Mouse (Mus musculus): ENCODE measurements around the gene Smpd2.

The Smpd2 gene

GRCm38 (mm10) chr10:41489708-41490517, at the start of gene Smpd2, which contains the start of gene Ppil6:
Gene Smpd2 (minus strand): TSS chr10:41490369.
Gene Ppil6 (plus strand): TSS chr10:41490439.
- peak; percentile 91 for DNase-seq (ENCODE audit: low spot score)

GRCm38 (mm10) chr10:41538986-41539385, 48.8 kb upstream of the Smpd2 start:
- DNase-seq (ENCODE audit: low spot score): no peak

- DNase-seq (ENCODE audit: low spot score): no peak
Observed at GRCm38 (mm10) chr10:41537983-41538330, 47.8 kb upstream of the Smpd2 start.

- DNase-seq (ENCODE audit: low spot score): no peak
Observed at GRCm38 (mm10) chr10:41537226-41537982, 47.2 kb upstream of the Smpd2 start.

GRCm38 (mm10) chr10:41536714-41537113, 46.5 kb upstream of the Smpd2 start:
- DNase-seq (ENCODE audit: low spot score): no peak

GRCm38 (mm10) chr10:41535991-41536390, 45.8 kb upstream of the Smpd2 start:
- DNase-seq (ENCODE audit: low spot score): no peak

GRCm38 (mm10) chr10:41529972-41530371, 39.8 kb upstream of the Smpd2 start:
- no peak for DNase-seq (ENCODE audit: low spot score)

GRCm38 (mm10) chr10:41525696-41526095, 35.5 kb upstream of the Smpd2 start:
- DNase-seq (ENCODE audit: low spot score): no peak

GRCm38 (mm10) chr10:41523386-41523785, 33.2 kb upstream of the Smpd2 start:
- DNase-seq (ENCODE audit: low spot score): no peak

- DNase-seq (ENCODE audit: low spot score): no peak
Observed at GRCm38 (mm10) chr10:41520410-41520673, 30.2 kb upstream of the Smpd2 start.

GRCm38 (mm10) chr10:41519640-41520409, 29.7 kb upstream of the Smpd2 start:
- DNase-seq (ENCODE audit: low spot score): peak; percentile 22

- peak; percentile 90 for DNase-seq (ENCODE audit: low spot score)
Observed at GRCm38 (mm10) chr10:41518981-41519618, 28.9 kb upstream of the Smpd2 start, which contains the start of gene Cd164. Gene Cd164 (plus strand): TSS chr10:41519414.

- DNase-seq (ENCODE audit: low spot score): peak; percentile 49
Observed at GRCm38 (mm10) chr10:41518508-41518980, 28.4 kb upstream of the Smpd2 start.

- no peak for DNase-seq (ENCODE audit: low spot score)
Observed at GRCm38 (mm10) chr10:41514921-41515320, 24.8 kb upstream of the Smpd2 start.

- no peak for DNase-seq (ENCODE audit: low spot score)
Observed at GRCm38 (mm10) chr10:41514301-41514700, 24.1 kb upstream of the Smpd2 start.

- DNase-seq (ENCODE audit: low spot score): no peak
Observed at GRCm38 (mm10) chr10:41509160-41509559, 19.0 kb upstream of the Smpd2 start.

GRCm38 (mm10) chr10:41505446-41505845, 15.3 kb upstream of the Smpd2 start:
- peak; percentile 45 for DNase-seq (ENCODE audit: low spot score)

GRCm38 (mm10) chr10:41504996-41505395, 14.8 kb upstream of the Smpd2 start:
- no peak for DNase-seq (ENCODE audit: low spot score)

GRCm38 (mm10) chr10:41500941-41501340, 10.8 kb upstream of the Smpd2 start:
- DNase-seq (ENCODE audit: low spot score): no peak

- DNase-seq (ENCODE audit: low spot score): no peak
Observed at GRCm38 (mm10) chr10:41491111-41491510, 942 bp upstream of the Smpd2 start.

GRCm38 (mm10) chr10:41490518-41490873, 327 bp upstream of the Smpd2 start:
- DNase-seq (ENCODE audit: low spot score): no peak

- DNase-seq (ENCODE audit: low spot score): no peak
Observed at GRCm38 (mm10) chr10:41489294-41489693, 875 bp downstream of the Smpd2 start.

Data from ovary, postnatal 14 days (tissue).